Mouse (Mus musculus) liver, adult 2 months (tissue): ENCODE data around the gene Cacna1i. TPM values are rescaled to one million over a fixed set of nuclear protein-coding genes. Genes with fewer than 3 reads are reported as not detected.

Source experiments
- DNase-seq: peaks from one replicate; pipeline ENCODE4 v3.0.0-alpha.2; 2011; ENCODE audit warnings: low read depth, low spot score; ENCODE audit errors: extremely low read depth
- H3K27ac ChIP-seq: fragments of 200-500 bp; replicated peaks from 2 replicates; pipeline ENCODE4 v1.5.1; 2012; ENCODE audit warnings: low read depth, mild to moderate bottlenecking, control low read depth, inconsistent platforms, low read length; ENCODE audit not compliant: insufficient read depth
- H3K27me3 ChIP-seq: fragments of 200-500 bp; 2 replicates; pipeline ENCODE4 v1.6.1; 2012; ENCODE audit warnings: mild to moderate bottlenecking, moderate library complexity, low read length, inconsistent platforms; ENCODE audit not compliant: control insufficient read depth, insufficient read depth
- H3K36me3 ChIP-seq: fragments of 200-500 bp; 2 replicates; pipeline ENCODE4 v1.6.1; 2012; ENCODE audit warnings: low read length, inconsistent platforms; ENCODE audit not compliant: control insufficient read depth, insufficient read depth
- H3K4me1 ChIP-seq: fragments of 200-500 bp; 2 replicates; pipeline ENCODE4 v1.6.1; 2011; ENCODE audit warnings: low read length; ENCODE audit not compliant: control insufficient read depth, insufficient read depth
- H3K4me3 ChIP-seq: fragments of 200-500 bp; 2 replicates; pipeline ENCODE4 v1.5.1; 2011; ENCODE audit warnings: low read depth, mild to moderate bottlenecking, control low read depth, low read length, moderate library complexity; ENCODE audit not compliant: insufficient read depth
- H3K79me2 ChIP-seq: fragments of 200-500 bp; 2 replicates; pipeline ENCODE4 v1.6.1; 2012; ENCODE audit warnings: inconsistent platforms, mild to moderate bottlenecking, low read length, moderate library complexity; ENCODE audit not compliant: control insufficient read depth, insufficient read depth
- H3K9ac ChIP-seq: fragments of 200-500 bp; 2 replicates; pipeline ENCODE4 v1.6.1; 2012; ENCODE audit warnings: low read depth, mild to moderate bottlenecking, control low read depth, inconsistent platforms, low read length
- CTCF ChIP-seq: fragments of 200-500 bp; IDR thresholded peaks from 2 replicates; pipeline ENCODE4 v1.5.1; 2011; ENCODE audit warnings: low read depth, low read length, control low read depth
- POLR2A ChIP-seq: fragments of 200-500 bp; IDR thresholded peaks from 2 replicates; pipeline ENCODE4 v1.6.1; 2011; ENCODE audit warnings: low read length, control low read depth; ENCODE audit not compliant: insufficient read depth; ENCODE audit errors: extremely low read depth
- WGBS: fragments of 180-500 bp; shearing (Covaris S2); methylation state at CpG from one replicate; pipeline ENCODE4 v1.1.7; 2018; 5-methylcytosine and 5-hydroxymethylcytosine counted together
- polyA plus RNA-seq: library from polyadenylated mRNA; depleted of rRNA; stranded (reverse); fragments of >200 nt; gene quantifications from 2 replicates; pipeline ENCODE4 v1.2.3, GENCODE M21; 2012
- total RNA-seq: library from RNA; depleted of rRNA; stranded (reverse); fragments of >200 nt; gene quantifications from 2 replicates; pipeline ENCODE4 v1.2.3, GENCODE M21; 2014

The Cacna1i gene
- total and polyA plus RNA-seq, 2 experiments, result under 0.01 to 0.09 TPM

GRCm38 (mm10) chr15:80254207-80254606, 32.8 kb upstream of the Cacna1i start:
- Histone ChIP-seq H3K4me1 (peaks cover 33% of the 10 kb centered on the region), H3K27me3 (no peaks in the 10 kb centered on the region), H3K9ac (peak overlapping the region; percentile 83), H3K4me3 (peak overlapping the region; percentile 47), H3K27ac (peak overlapping the region; percentile 98), H3K79me2 (peaks cover 12% of the 10 kb centered on the region; the same call in 1 of the 2 replicates), H3K36me3 (peaks cover 23% of the 10 kb centered on the region)
- TF ChIP-seq POLR2A, result no peak
- TF ChIP-seq CTCF, result no peak
- peak; percentile 72 for DNase-seq
- 11% methylated on average over 6 of the region's 6 CpGs for WGBS

DNA sequence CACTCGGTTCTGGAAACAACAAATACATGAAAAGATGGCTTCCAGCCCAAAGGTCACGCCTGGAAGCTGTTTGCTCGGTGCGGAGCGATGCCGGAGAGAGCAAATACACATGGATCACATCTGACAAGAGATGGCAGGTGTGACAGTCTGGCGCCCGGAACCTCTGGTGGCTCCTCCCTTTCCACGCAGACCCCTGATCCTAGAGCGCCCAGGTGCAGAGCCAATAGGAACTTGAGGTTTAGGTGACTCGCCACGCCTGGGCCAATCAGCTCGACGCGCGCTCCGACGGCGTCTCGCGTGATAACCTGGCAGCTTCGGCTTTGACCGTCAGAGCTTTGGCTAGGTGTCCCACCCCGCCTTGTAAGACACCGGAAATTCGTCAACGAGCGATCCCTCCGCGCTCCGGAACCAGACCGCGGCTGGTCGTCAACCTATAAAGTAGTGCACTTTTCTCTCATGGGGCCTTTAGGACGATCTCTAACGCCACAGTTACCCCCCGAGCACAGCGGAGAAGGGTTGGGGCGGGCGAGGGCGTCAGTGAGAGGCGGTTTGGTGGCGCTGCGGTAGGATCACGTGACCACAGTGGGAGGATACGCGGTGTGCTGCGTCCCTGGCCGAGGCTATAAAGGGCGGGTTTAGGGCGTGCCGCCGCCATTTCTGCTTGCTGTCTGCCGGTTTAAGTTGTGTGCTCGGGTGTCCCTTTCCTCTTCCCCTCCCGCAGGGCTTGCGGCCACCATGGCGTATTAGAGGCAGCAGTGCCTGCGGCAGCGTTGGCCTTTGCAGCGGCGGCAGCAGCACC, 32.0 kb upstream of the Cacna1i start, which contains the start of gene Atf4:
TSS of gene Atf4 (plus strand) at position 338 of the 799 bp plus-strand sequence.
- peak; percentile 98 for DNase-seq
- TF ChIP-seq CTCF (0 out of 2 replicates have a peak, but pooled peaks have one; percentile 4), POLR2A (peak; percentile 99)
- Histone ChIP-seq H3K4me3 (peak within 1 kb of the TSS; percentile 85), H3K9ac (peak within 1 kb of the TSS; percentile 98), H3K79me2 (peaks cover 12% of the 10 kb centered on the region; the same call in 1 of the 2 replicates), H3K36me3 (peaks cover 21% of the 10 kb centered on the region), H3K27ac (peak within 1 kb of the TSS; percentile 98), H3K27me3 (no peaks in the 10 kb centered on the region), H3K4me1 (peaks cover 25% of the 10 kb centered on the region)
- under 1% methylated on average over 62 of the region's 62 CpGs for WGBS

DNA sequence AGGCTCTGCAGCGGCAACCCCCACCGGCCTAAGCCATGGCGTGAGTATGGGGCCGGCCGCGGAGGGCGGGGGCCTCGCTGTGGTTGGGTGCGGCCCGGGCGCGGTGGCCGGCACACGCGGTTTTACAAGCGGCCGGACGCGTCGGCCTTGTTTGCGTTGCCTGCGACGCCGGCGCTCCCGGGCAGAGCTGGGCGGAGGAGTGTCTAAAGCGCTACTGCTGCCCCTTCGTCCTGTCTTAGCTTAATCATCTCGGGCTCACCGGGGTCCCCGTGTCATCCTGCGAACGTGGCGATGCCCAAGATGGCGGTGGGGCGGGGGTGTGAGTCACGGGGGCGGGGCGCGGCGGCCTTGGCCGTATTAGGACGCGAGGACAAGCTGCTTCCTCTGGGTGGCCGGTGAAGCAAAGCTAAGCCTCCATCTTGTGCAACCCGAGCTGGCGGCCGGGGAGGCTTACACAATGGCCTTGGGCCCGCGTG, 31.4 kb upstream of the Cacna1i start:
- under 1% methylated on average over 50 of the region's 51 CpGs for WGBS
- Histone ChIP-seq H3K79me2 (peaks cover 12% of the 10 kb centered on the region; the same call in 1 of the 2 replicates), H3K36me3 (peaks cover 21% of the 10 kb centered on the region), H3K4me1 (peaks cover 22% of the 10 kb centered on the region), H3K27me3 (no peaks in the 10 kb centered on the region), H3K4me3 (peak overlapping the region; percentile 85), H3K27ac (peak overlapping the region; percentile 96), H3K9ac (peak overlapping the region; percentile 98)
- TF ChIP-seq POLR2A (no peak), CTCF (no peak)
- peak; percentile 53 for DNase-seq

DNA sequence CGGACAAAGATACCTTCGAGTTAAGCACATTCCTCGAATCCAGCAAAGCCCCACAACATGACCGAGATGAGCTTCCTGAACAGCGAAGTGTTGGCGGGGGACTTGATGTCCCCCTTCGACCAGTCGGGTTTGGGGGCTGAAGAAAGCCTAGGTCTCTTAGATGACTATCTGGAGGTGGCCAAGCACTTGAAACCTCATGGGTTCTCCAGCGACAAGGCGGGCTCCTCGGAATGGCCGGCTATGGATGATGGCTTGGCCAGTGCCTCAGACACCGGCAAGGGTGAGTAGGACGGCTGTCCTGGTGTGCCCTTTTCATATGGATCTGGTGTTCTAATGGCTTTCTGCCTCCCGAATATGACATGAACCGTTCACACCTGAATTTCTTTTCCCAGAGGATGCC, 30.8 kb upstream of the Cacna1i start:
- no peak for TF ChIP-seq POLR2A
- TF ChIP-seq CTCF, result no peak
- peaks cover 12% of the 10 kb centered on the region; the same call in 1 of the 2 replicates for H3K79me2 ChIP-seq
- H3K4me1 ChIP-seq, result peaks cover 17% of the 10 kb centered on the region
- peaks cover 19% of the 10 kb centered on the region for H3K36me3 ChIP-seq
- under 1% methylated on average over 16 of the region's 16 CpGs for WGBS
- no peaks in the 10 kb centered on the region for H3K27me3 ChIP-seq
- H3K4me3 ChIP-seq, result peak overlapping the region; percentile 85
- H3K9ac ChIP-seq, result peak overlapping the region; percentile 98
- peak overlapping the region; percentile 96 for H3K27ac ChIP-seq
- no peak for DNase-seq

- H3K36me3 ChIP-seq, result peaks cover 18% of the 10 kb centered on the region
- no peak for DNase-seq
- TF ChIP-seq CTCF (no peak), POLR2A (no peak)
- peaks cover 12% of the 10 kb centered on the region; the same call in 1 of the 2 replicates for H3K79me2 ChIP-seq
- peaks cover 15% of the 10 kb centered on the region for H3K4me1 ChIP-seq
- peak overlapping the region; percentile 96 for H3K27ac ChIP-seq
- WGBS, result 25% methylated on average over 12 of the region's 12 CpGs
- H3K9ac ChIP-seq, result peak overlapping the region; percentile 98
- H3K27me3 ChIP-seq, result no peaks in the 10 kb centered on the region
- H3K4me3 ChIP-seq, result peak overlapping the region; percentile 85
Measured at GRCm38 (mm10) chr15:80256656-80257601, 30.1 kb upstream of the Cacna1i start.
